Mouse (Mus musculus): ENCODE data around the gene Trim72. TPM values are rescaled to one million over a fixed set of nuclear protein-coding genes. Genes with fewer than 3 reads are reported as not detected.

Trim72 gene
- polyA plus RNA-seq, 1 experiment from 2014 or later: 0.13 TPM

Other genes starting within 250 kb of the Trim72 start
- 8.0 and 9.1 TPM in 2 replicates for gene Orai3, start 234.1 kb upstream of the Trim72 start, polyA plus RNA-seq (2015; fragmentation: Nextera tagmentation; extraction: Ambion mirVana)
- gene Setd1a, start 227.3 kb upstream of the Trim72 start, polyA plus RNA-seq (2015; fragmentation: Nextera tagmentation; extraction: Ambion mirVana): 17.8 and 20.9 TPM in 2 replicates
- gene Gm49388, start 218.3 kb upstream of the Trim72 start, polyA plus RNA-seq (2015; fragmentation: Nextera tagmentation; extraction: Ambion mirVana): not detected in 2 replicates
- gene Hsd3b7, start 203.3 kb upstream of the Trim72 start, polyA plus RNA-seq (2015; fragmentation: Nextera tagmentation; extraction: Ambion mirVana): 9.6 TPM in 2 replicates
- 22.2 and 24.3 TPM in 2 replicates for gene Stx4a, start 179.7 kb upstream of the Trim72 start, polyA plus RNA-seq (2015; fragmentation: Nextera tagmentation; extraction: Ambion mirVana)
- 38.7 and 40.9 TPM in 2 replicates for gene Stx1b, start 179.4 kb upstream of the Trim72 start, polyA plus RNA-seq (2015; fragmentation: Nextera tagmentation; extraction: Ambion mirVana)
- 11.0 TPM in 2 replicates for gene Zfp646, start 127.7 kb upstream of the Trim72 start, polyA plus RNA-seq (2015; fragmentation: Nextera tagmentation; extraction: Ambion mirVana)
- gene Zfp668, start 127.1 kb upstream of the Trim72 start, polyA plus RNA-seq (2015; fragmentation: Nextera tagmentation; extraction: Ambion mirVana): 37.9 and 39.3 TPM in 2 replicates
- 0.58 and 0.82 TPM in 2 replicates for gene Prss53, start 113.0 kb upstream of the Trim72 start, polyA plus RNA-seq (2015; fragmentation: Nextera tagmentation; extraction: Ambion mirVana)
- gene Gm21974, start 108.5 kb upstream of the Trim72 start, polyA plus RNA-seq (2015; fragmentation: Nextera tagmentation; extraction: Ambion mirVana): 0.61 TPM in 1 of 2 replicates, not detected in the other
- 67.6 and 71.1 TPM in 2 replicates for gene Vkorc1, start 108.3 kb upstream of the Trim72 start, polyA plus RNA-seq (2015; fragmentation: Nextera tagmentation; extraction: Ambion mirVana)
- 59.7 and 66.8 TPM in 2 replicates for gene Bckdk, start 99.9 kb upstream of the Trim72 start, polyA plus RNA-seq (2015; fragmentation: Nextera tagmentation; extraction: Ambion mirVana)
- gene Kat8, start 91.4 kb upstream of the Trim72 start, polyA plus RNA-seq (2015; fragmentation: Nextera tagmentation; extraction: Ambion mirVana): 47.1 and 50.9 TPM in 2 replicates
- gene Prss8, start 73.8 kb upstream of the Trim72 start, polyA plus RNA-seq (2015; fragmentation: Nextera tagmentation; extraction: Ambion mirVana): 0.26 and 0.30 TPM in 2 replicates
- gene Prss36, start 57.2 kb upstream of the Trim72 start, polyA plus RNA-seq (2015; fragmentation: Nextera tagmentation; extraction: Ambion mirVana): 11.8 and 13.3 TPM in 2 replicates
- 397 and 402 TPM in 2 replicates for gene Fus, start 36.5 kb upstream of the Trim72 start, polyA plus RNA-seq (2015; fragmentation: Nextera tagmentation; extraction: Ambion mirVana)
- gene Pycard, start 10.1 kb upstream of the Trim72 start, polyA plus RNA-seq (2015; fragmentation: Nextera tagmentation; extraction: Ambion mirVana): 6.5 and 8.2 TPM in 2 replicates
- gene Itgam, start 58.7 kb downstream of the Trim72 start, polyA plus RNA-seq (2015; fragmentation: Nextera tagmentation; extraction: Ambion mirVana): 1.1 and 1.4 TPM in 2 replicates
- gene Gm49368, start 58.7 kb downstream of the Trim72 start, polyA plus RNA-seq (2015; fragmentation: Nextera tagmentation; extraction: Ambion mirVana): not detected in 2 replicates
- gene Itgax, start 125.6 kb downstream of the Trim72 start, polyA plus RNA-seq (2015; fragmentation: Nextera tagmentation; extraction: Ambion mirVana): 0.17 TPM in 1 of 2 replicates, not detected in the other
- gene Itgad, start 150.4 kb downstream of the Trim72 start, polyA plus RNA-seq (2015; fragmentation: Nextera tagmentation; extraction: Ambion mirVana): not detected in 2 replicates
- 0.70 and 1.1 TPM in 2 replicates for gene Cox6a2, start 202.4 kb downstream of the Trim72 start, polyA plus RNA-seq (2015; fragmentation: Nextera tagmentation; extraction: Ambion mirVana)
- gene Armc5, start 233.4 kb downstream of the Trim72 start, polyA plus RNA-seq (2015; fragmentation: Nextera tagmentation; extraction: Ambion mirVana): 15.0 and 15.2 TPM in 2 replicates
- 10.6 and 11.4 TPM in 2 replicates for gene 9130023H24Rik, start 234.1 kb downstream of the Trim72 start, polyA plus RNA-seq (2015; fragmentation: Nextera tagmentation; extraction: Ambion mirVana)
- 27.9 and 31.0 TPM in 2 replicates for gene Tgfb1i1, start 242.9 kb downstream of the Trim72 start, polyA plus RNA-seq (2015; fragmentation: Nextera tagmentation; extraction: Ambion mirVana)

All from hindbrain, embryonic 13.5 days (tissue).